Mouse (Mus musculus): ENCODE measurements at regions not wholly inside any gene's neighbourhood (a gene's known extent, or its start where the extent isn't known, plus 50 kb on each side); places are given as distances from the start of the nearest gene placed in this dataset.

GRCm38 (mm10) chr10:126793136-126793535, 108.0 kb downstream of the Atp23 start:
- Histone ChIP-seq H3K27ac (ENCODE audit: low read length) (no peak overlapping the region), H3K27me3 (ENCODE audit: control insufficient read depth, insufficient read depth, low read depth, low read length) (no peaks in the 10 kb centered on the region), H3K4me2 (ENCODE audit: low read depth, low read length) (no peak overlapping the region), H3K36me3 (ENCODE audit: control insufficient read depth, insufficient read depth, low read length) (no peaks in the 10 kb centered on the region), H3K4me1 (replicated peaks; ENCODE audit: control insufficient read depth, insufficient read depth, low read length) (no peaks in the 10 kb centered on the region; the same call in 1 of the 2 replicates), H3K4me3 (ENCODE audit: low read length) (no peak overlapping the region), H3K9me3 (ENCODE audit: control insufficient read depth, low read length) (no peaks in the 10 kb centered on the region), H3K9ac (ENCODE audit: low read length) (no peak overlapping the region)
- 32% methylated on average over 3 of the region's 3 CpGs for WGBS
- ATAC-seq (ENCODE audit: low read depth), result no peak

- 43% methylated on average over 10 of the region's 10 CpGs for WGBS
- no peak overlapping the region for H3K27ac ChIP-seq (ENCODE audit: low read length)
- H3K36me3 ChIP-seq (ENCODE audit: control insufficient read depth, insufficient read depth, low read length), result no peaks in the 10 kb centered on the region
- H3K4me1 ChIP-seq (replicated peaks; ENCODE audit: control insufficient read depth, insufficient read depth, low read length), result no peaks in the 10 kb centered on the region; the same call in 1 of the 2 replicates
- H3K9ac ChIP-seq (ENCODE audit: low read length), result no peak overlapping the region
- H3K4me3 ChIP-seq (ENCODE audit: low read length), result no peak overlapping the region
- no peaks in the 10 kb centered on the region for H3K9me3 ChIP-seq (ENCODE audit: control insufficient read depth, low read length)
- no peaks in the 10 kb centered on the region for H3K27me3 ChIP-seq (ENCODE audit: control insufficient read depth, insufficient read depth, low read depth, low read length)
- no peak overlapping the region for H3K4me2 ChIP-seq (ENCODE audit: low read depth, low read length)
- ATAC-seq (ENCODE audit: low read depth), result peak; percentile 70
Observed at GRCm38 (mm10) chr10:126792371-126792835, 108.8 kb downstream of the Atp23 start.

GRCm38 (mm10) chr10:126788277-126788676, 112.9 kb downstream of the Atp23 start:
- no peak overlapping the region for H3K27ac ChIP-seq (ENCODE audit: low read length)
- no peak overlapping the region for H3K4me2 ChIP-seq (ENCODE audit: low read depth, low read length)
- H3K9ac ChIP-seq (ENCODE audit: low read length), result no peak overlapping the region
- 90% methylated on average over 5 of the region's 5 CpGs for WGBS
- H3K4me1 ChIP-seq (replicated peaks; ENCODE audit: control insufficient read depth, insufficient read depth, low read length), result no peaks in the 10 kb centered on the region; the same call in 1 of the 2 replicates
- H3K4me3 ChIP-seq (ENCODE audit: low read length), result no peak overlapping the region
- H3K36me3 ChIP-seq (ENCODE audit: control insufficient read depth, insufficient read depth, low read length), result no peaks in the 10 kb centered on the region
- no peaks in the 10 kb centered on the region for H3K9me3 ChIP-seq (ENCODE audit: control insufficient read depth, low read length)
- H3K27me3 ChIP-seq (ENCODE audit: control insufficient read depth, insufficient read depth, low read depth, low read length), result no peaks in the 10 kb centered on the region
- no peak for ATAC-seq (ENCODE audit: low read depth)

- 79% methylated on average over 8 of the region's 8 CpGs for WGBS
- Histone ChIP-seq H3K4me2 (ENCODE audit: low read depth, low read length) (no peak overlapping the region), H3K36me3 (ENCODE audit: control insufficient read depth, insufficient read depth, low read length) (no peaks in the 10 kb centered on the region), H3K9ac (ENCODE audit: low read length) (no peak overlapping the region), H3K9me3 (ENCODE audit: control insufficient read depth, low read length) (no peaks in the 10 kb centered on the region), H3K4me3 (ENCODE audit: low read length) (no peak overlapping the region), H3K27ac (ENCODE audit: low read length) (no peak overlapping the region), H3K27me3 (ENCODE audit: control insufficient read depth, insufficient read depth, low read depth, low read length) (no peaks in the 10 kb centered on the region), H3K4me1 (replicated peaks; ENCODE audit: control insufficient read depth, insufficient read depth, low read length) (no peaks in the 10 kb centered on the region)
- ATAC-seq (ENCODE audit: low read depth), result no peak
Observed at GRCm38 (mm10) chr10:126783161-126783560, 118.0 kb downstream of the Atp23 start.

GRCm38 (mm10) chr10:126776603-126777002, 124.6 kb downstream of the Atp23 start:
- Histone ChIP-seq H3K27me3 (ENCODE audit: control insufficient read depth, insufficient read depth, low read depth, low read length) (no peaks in the 10 kb centered on the region), H3K27ac (ENCODE audit: low read length) (no peak overlapping the region), H3K4me2 (ENCODE audit: low read depth, low read length) (no peak overlapping the region), H3K4me1 (replicated peaks; ENCODE audit: control insufficient read depth, insufficient read depth, low read length) (no peaks in the 10 kb centered on the region), H3K9ac (ENCODE audit: low read length) (no peak overlapping the region), H3K4me3 (ENCODE audit: low read length) (no peak overlapping the region), H3K9me3 (ENCODE audit: control insufficient read depth, low read length) (no peaks in the 10 kb centered on the region), H3K36me3 (ENCODE audit: control insufficient read depth, insufficient read depth, low read length) (no peaks in the 10 kb centered on the region)
- WGBS, result 70% methylated on average over 3 of the region's 3 CpGs
- no peak for ATAC-seq (ENCODE audit: low read depth)

GRCm38 (mm10) chr10:126775946-126776345, 125.2 kb downstream of the Atp23 start:
- Histone ChIP-seq H3K4me3 (ENCODE audit: low read length) (no peak overlapping the region), H3K27me3 (ENCODE audit: control insufficient read depth, insufficient read depth, low read depth, low read length) (no peaks in the 10 kb centered on the region), H3K9me3 (ENCODE audit: control insufficient read depth, low read length) (no peaks in the 10 kb centered on the region), H3K4me1 (replicated peaks; ENCODE audit: control insufficient read depth, insufficient read depth, low read length) (no peaks in the 10 kb centered on the region), H3K4me2 (ENCODE audit: low read depth, low read length) (no peak overlapping the region), H3K36me3 (ENCODE audit: control insufficient read depth, insufficient read depth, low read length) (no peaks in the 10 kb centered on the region), H3K9ac (ENCODE audit: low read length) (no peak overlapping the region), H3K27ac (ENCODE audit: low read length) (no peak overlapping the region)
- 74% methylated on average over 13 of the region's 13 CpGs for WGBS
- ATAC-seq (ENCODE audit: low read depth), result no peak

GRCm38 (mm10) chr10:126770446-126771020, 130.6 kb downstream of the Atp23 start:
- no peak for ATAC-seq (ENCODE audit: low read depth)
- Histone ChIP-seq H3K36me3 (ENCODE audit: control insufficient read depth, insufficient read depth, low read length) (no peaks in the 10 kb centered on the region), H3K4me2 (ENCODE audit: low read depth, low read length) (no peak overlapping the region), H3K27me3 (ENCODE audit: control insufficient read depth, insufficient read depth, low read depth, low read length) (no peaks in the 10 kb centered on the region), H3K4me1 (replicated peaks; ENCODE audit: control insufficient read depth, insufficient read depth, low read length) (no peaks in the 10 kb centered on the region), H3K4me3 (ENCODE audit: low read length) (no peak overlapping the region), H3K9me3 (ENCODE audit: control insufficient read depth, low read length) (no peaks in the 10 kb centered on the region), H3K27ac (ENCODE audit: low read length) (no peak overlapping the region), H3K9ac (ENCODE audit: low read length) (no peak overlapping the region)
- 75% methylated on average over 6 of the region's 6 CpGs for WGBS

GRCm38 (mm10) chr10:126765648-126766047, 135.5 kb downstream of the Atp23 start:
- Histone ChIP-seq H3K9me3 (ENCODE audit: control insufficient read depth, low read length) (no peaks in the 10 kb centered on the region), H3K4me2 (ENCODE audit: low read depth, low read length) (no peak overlapping the region), H3K4me1 (replicated peaks; ENCODE audit: control insufficient read depth, insufficient read depth, low read length) (no peaks in the 10 kb centered on the region), H3K27ac (ENCODE audit: low read length) (no peak overlapping the region), H3K27me3 (ENCODE audit: control insufficient read depth, insufficient read depth, low read depth, low read length) (no peaks in the 10 kb centered on the region), H3K4me3 (ENCODE audit: low read length) (no peak overlapping the region), H3K36me3 (ENCODE audit: control insufficient read depth, insufficient read depth, low read length) (no peaks in the 10 kb centered on the region), H3K9ac (ENCODE audit: low read length) (no peak overlapping the region)
- no peak for ATAC-seq (ENCODE audit: low read depth)
- 75% methylated on average over 2 of the region's 2 CpGs for WGBS

GRCm38 (mm10) chr10:126764740-126765139, 136.4 kb downstream of the Atp23 start:
- no peaks in the 10 kb centered on the region for H3K27me3 ChIP-seq (ENCODE audit: control insufficient read depth, insufficient read depth, low read depth, low read length)
- no peak overlapping the region for H3K4me3 ChIP-seq (ENCODE audit: low read length)
- no peaks in the 10 kb centered on the region for H3K4me1 ChIP-seq (replicated peaks; ENCODE audit: control insufficient read depth, insufficient read depth, low read length)
- ATAC-seq (ENCODE audit: low read depth), result no peak
- WGBS, result 63% methylated on average over 8 of the region's 8 CpGs
- H3K27ac ChIP-seq (ENCODE audit: low read length), result no peak overlapping the region
- H3K36me3 ChIP-seq (ENCODE audit: control insufficient read depth, insufficient read depth, low read length), result no peaks in the 10 kb centered on the region
- no peaks in the 10 kb centered on the region for H3K9me3 ChIP-seq (ENCODE audit: control insufficient read depth, low read length)
- no peak overlapping the region for H3K4me2 ChIP-seq (ENCODE audit: low read depth, low read length)
- no peak overlapping the region for H3K9ac ChIP-seq (ENCODE audit: low read length)

GRCm38 (mm10) chr10:126763976-126764375, 137.2 kb downstream of the Atp23 start:
- ATAC-seq (ENCODE audit: low read depth), result no peak
- H3K4me1 ChIP-seq (replicated peaks; ENCODE audit: control insufficient read depth, insufficient read depth, low read length), result no peaks in the 10 kb centered on the region
- 63% methylated on average over 5 of the region's 5 CpGs for WGBS
- no peak overlapping the region for H3K9ac ChIP-seq (ENCODE audit: low read length)
- H3K27me3 ChIP-seq (ENCODE audit: control insufficient read depth, insufficient read depth, low read depth, low read length), result no peaks in the 10 kb centered on the region
- H3K27ac ChIP-seq (ENCODE audit: low read length), result no peak overlapping the region
- no peak overlapping the region for H3K4me3 ChIP-seq (ENCODE audit: low read length)
- H3K4me2 ChIP-seq (ENCODE audit: low read depth, low read length), result no peak overlapping the region
- H3K9me3 ChIP-seq (ENCODE audit: control insufficient read depth, low read length), result no peaks in the 10 kb centered on the region
- H3K36me3 ChIP-seq (ENCODE audit: control insufficient read depth, insufficient read depth, low read length), result no peaks in the 10 kb centered on the region

Data from lung, embryonic 16.5 days (tissue).